Mouse (Mus musculus): ENCODE measurements around the gene Wdr5b.

Gene Wdr5b

GRCm38 (mm10) chr16:36069819-36070575 lies 29.0 kb downstream of the Wdr5b start:
- WGBS, result 35% methylated on average over 9 of the region's 9 CpGs

- under 1% methylated on average over 16 of the region's 16 CpGs for WGBS
Measured at GRCm38 (mm10) chr16:36071071-36071449, 30.1 kb downstream of the Wdr5b start.

- WGBS, result under 1% methylated on average over 80 of the region's 81 CpGs
Measured at GRCm38 (mm10) chr16:36071450-36072379, 30.7 kb downstream of the Wdr5b start, which contains the start of the genes Fam162a and Ccdc58. TSS of gene Fam162a (minus strand) at chr16:36071594. TSS of gene Ccdc58 (plus strand) at chr16:36071685.

GRCm38 (mm10) chr16:36072410-36073011 lies 31.5 kb downstream of the Wdr5b start:
- WGBS, result 27% methylated on average over 8 of the region's 8 CpGs

GRCm38 (mm10) chr16:36074772-36075171 lies 33.8 kb downstream of the Wdr5b start:
- WGBS, result 86% methylated on average over 3 of the region's 3 CpGs

- 96% methylated on average over 3 of the region's 3 CpGs for WGBS
Measured at GRCm38 (mm10) chr16:36079916-36080315, 38.9 kb downstream of the Wdr5b start.

- WGBS, result 86% methylated on average over 4 of the region's 4 CpGs
Measured at GRCm38 (mm10) chr16:36087846-36088245, 46.9 kb downstream of the Wdr5b start.

- WGBS, result 73% methylated on average over 7 of the region's 7 CpGs
Measured at GRCm38 (mm10) chr16:36089065-36089464, 48.1 kb downstream of the Wdr5b start.

GRCm38 (mm10) chr16:36089850-36090616 lies 49.0 kb downstream of the Wdr5b start:
- 67% methylated on average over 8 of the region's 8 CpGs for WGBS

- WGBS, result 91% methylated on average over 11 of the region's 11 CpGs
Measured at GRCm38 (mm10) chr16:36090785-36091509, 50.0 kb downstream of the Wdr5b start.

Measured in cerebral cortex, adult 2 months (tissue).